Mouse (Mus musculus) thymus, postnatal 0 days (tissue): ENCODE measurements around the gene Tiam1. TPM values are rescaled to one million over a fixed set of nuclear protein-coding genes. Genes with fewer than 3 reads are reported as not detected.

Source experiments
- DNase-seq: peaks from one replicate; pipeline ENCODE4 v3.0.0-alpha.2; 2015; ENCODE audit warnings: low spot score
- polyA plus RNA-seq: library from polyadenylated mRNA; unstranded; fragments of >200 nt; fragmentation: Nextera tagmentation; extraction: Ambion mirVana; gene quantifications from 2 replicates; pipeline ENCODE4 v1.2.1, GENCODE M21; 2015

Gene Tiam1
- polyA plus RNA-seq, 1 experiment from 2014 or later, result 32.7 TPM

DNA sequence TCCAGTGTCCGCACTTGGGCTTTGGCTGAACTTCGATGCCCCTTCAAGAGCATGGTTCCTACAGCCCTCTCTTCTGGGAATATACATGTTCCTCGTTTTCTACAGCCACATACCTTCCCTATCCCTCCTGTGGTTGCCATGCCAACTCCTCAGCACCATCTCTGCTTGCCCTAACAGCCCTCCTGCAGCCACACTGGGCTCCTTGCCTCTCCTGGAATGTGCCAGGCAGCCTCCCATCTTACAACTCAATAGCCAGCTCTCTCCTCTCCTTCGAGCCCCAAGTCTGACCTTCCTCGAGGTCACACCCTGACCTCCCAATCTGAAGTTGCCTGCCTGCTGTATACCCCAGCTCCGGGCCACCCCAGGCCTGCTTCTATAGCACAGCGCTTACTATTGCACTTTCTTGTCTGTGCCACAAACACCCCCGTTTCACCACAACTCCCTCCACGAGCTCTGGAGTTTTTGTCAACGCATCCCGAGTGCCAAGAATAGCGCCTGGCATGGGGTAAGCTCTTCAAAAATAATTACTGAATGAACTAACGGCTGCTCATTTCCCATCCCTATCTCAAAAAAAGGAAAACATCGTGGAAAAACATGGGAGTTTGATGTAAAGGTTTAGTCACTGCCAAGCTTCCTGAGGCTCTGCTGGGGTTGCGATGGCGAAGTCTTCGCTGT is 252.9 kb downstream of the Tiam1 start:
- no peak for DNase-seq

DNA sequence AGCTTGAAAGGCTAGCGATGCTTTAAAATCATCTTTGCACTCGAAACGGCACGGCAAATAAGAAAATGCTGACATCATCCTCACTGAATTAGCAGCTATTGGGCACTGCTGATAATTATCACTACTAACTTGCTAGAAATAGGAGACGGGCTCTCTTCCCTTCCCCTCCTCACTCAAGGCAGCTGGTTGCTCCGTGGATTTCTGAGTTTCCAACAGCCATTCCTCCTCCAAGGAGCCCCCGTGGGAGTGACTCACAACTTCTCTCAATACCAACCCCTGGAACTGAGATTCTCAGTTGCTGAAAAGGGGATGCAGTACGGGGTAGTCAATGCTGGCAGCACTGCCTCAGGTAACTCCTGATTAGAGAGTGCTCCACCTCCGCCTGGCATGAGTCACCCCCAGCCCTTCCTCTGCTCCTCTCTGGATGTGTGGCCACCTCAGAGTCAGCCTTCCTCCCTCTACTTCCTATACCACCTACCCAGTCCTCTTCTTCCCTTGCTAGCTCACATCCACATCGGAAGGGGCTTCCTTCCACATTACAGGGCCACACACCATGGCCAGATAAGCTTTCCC is 253.6 kb downstream of the Tiam1 start:
- DNase-seq, result no peak

DNA sequence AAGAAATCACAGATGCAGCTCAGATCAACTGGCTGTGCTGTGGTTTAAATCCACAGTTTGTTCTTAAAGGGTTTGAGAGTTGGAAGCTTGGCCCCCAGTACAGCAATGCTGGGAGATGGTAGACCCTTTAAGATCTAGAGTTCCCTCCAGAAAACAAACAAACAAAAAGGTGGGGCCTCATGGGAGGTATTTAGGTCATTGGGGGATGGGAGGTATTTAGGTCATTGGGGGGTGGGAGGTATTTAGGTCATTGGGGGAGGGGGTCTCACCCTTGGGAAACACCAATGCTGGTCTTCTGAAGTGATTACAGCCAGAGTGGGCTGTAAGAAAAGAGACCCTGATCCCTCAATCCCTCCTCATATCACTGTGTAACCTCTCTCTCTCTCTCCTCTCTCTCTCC is 257.0 kb downstream of the Tiam1 start:
- DNase-seq, result no peak

DNA sequence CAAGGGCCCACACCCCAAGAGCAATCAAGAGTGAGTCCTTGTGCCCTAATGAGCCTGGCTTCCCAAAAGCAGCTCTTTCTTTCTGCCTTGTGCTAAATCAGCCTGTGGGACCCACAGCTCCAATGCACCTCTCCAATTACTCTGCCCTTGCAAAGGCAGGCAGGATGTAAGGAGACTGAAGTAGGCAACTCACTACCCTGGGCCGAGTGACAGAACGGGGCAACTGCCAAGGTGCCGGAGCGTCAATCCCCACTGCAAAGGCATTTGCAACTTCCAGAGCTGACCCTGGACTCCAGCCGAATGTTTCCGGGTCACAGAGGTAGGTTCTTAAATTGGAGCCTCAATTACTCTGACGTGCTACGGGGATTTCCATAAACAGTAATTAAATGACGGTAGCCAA is 257.9 kb downstream of the Tiam1 start:
- no peak for DNase-seq

DNA sequence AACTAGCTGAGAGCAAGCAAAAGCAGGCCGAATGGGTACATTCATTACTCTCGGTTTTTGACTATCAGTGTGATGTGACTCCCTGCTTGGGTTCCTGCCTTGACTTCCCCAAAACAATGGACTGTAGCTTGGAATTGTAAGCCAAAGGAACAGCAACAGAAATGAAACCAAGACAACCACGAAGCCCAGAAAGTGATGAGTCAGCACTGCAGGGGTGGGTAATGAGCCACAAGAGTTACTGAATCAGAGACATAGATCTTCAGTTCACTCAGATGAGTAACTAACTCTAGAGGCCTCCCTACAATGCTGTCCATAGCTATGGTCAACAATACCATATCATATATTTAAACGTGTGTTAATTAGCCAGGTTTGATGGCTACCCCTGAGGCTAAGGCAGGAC is 259.7 kb downstream of the Tiam1 start:
- DNase-seq, result no peak

DNA sequence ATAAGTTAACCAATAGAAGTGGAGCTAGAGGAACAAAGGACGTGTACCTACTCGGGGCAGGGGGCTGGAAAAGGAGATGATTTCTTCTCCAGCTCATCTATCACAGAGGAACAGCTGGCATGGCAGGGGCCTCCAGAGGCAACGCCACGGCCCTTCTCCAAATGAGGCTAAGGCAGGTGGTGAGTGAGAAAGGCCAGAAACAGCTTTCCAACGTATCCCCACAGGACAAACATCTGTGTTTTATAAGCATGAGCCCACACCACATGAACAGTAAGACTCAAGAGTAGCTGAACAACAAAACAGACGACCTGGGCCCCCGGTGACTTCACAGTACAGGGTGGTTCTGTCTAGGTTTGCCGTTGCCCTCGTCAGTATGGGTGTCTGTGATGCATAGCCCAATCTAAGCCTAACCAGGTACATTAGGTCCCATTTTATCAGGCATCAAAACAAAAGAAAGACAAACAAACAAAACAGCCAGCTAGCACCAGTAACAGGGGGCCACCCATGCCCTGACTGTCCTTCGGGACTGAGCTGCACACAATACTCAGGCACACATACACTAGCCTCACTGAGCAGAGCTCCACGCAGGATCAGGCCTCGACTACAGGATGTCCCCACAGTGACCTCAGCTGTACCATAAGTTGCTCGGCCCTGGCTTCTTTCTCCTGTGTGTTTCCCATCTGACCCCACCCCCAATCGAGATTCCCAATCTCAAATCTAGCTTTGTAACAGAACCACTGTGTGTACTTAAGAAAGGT is 260.9 kb downstream of the Tiam1 start:
- DNase-seq, result no peak

DNA sequence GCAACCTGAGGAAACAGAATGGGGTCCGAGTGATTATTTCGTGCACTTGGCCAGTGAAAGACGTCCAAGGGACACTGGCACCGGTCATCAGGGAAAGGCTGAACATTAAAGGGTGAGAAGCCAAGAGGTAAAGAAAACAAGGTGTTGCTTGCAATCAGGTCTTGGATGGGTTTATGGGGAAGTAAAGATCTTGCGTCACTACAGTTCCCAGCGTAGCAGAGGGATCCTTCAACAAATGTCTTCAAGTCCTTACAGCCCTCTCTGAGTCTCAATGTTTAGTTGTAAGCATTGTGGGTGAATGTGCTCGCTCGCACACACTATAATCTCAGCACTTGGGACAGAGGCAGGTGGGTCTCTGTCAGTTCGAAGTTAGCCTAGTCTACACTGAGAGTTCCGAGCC is 266.4 kb downstream of the Tiam1 start:
- DNase-seq, result no peak

DNA sequence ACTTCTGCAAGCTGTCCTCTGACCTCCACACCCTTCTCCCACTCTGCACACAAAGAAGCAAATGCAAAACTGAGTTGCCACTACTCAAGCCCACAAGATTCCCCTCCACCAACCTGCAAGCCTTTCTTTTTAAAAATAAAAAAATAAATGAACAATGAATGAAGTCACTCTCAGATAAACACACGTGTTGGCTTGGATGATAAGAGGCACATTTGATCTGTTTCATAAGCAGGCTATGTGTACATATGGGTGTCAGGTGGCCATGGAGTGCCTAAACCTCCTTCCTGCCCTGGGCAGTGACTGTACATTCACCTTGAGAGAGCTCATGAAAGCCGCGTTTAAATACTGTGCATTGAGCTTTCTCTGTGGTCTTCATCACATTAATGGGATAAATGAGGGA is 267.5 kb downstream of the Tiam1 start:
- DNase-seq, result no peak

DNA sequence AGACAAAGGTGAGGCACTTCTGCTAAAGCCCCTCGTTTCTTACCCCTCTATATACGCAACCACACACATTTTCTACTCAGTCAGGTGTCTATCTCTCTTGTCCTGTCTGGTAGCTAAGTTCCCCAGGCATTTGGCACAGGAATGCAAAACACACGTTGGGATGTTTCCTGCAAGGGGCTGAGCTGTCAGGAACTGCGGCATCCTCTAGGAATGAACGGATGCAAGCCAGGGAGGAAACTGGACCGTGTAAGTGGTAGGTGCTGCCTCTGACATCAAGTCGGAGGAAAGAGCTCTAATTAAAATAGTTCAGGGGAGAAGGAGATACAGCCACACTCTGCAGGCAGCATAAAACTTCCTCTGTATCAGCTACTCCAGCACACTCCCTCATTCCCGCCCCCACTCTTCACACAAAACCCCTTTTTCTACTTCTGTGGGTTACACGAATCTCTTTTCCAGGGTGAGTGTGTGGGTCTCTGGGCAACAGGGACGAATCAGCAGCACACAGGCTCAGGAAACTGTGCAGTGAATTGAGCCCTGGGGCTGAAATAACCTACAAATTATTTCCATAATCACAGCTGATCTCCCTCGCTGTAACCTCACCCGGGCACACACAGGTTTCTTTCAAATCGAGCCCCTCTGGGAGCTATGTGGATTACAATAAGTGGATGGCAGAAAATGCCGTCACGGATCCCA is 269.4 kb downstream of the Tiam1 start:
- no peak for DNase-seq

DNA sequence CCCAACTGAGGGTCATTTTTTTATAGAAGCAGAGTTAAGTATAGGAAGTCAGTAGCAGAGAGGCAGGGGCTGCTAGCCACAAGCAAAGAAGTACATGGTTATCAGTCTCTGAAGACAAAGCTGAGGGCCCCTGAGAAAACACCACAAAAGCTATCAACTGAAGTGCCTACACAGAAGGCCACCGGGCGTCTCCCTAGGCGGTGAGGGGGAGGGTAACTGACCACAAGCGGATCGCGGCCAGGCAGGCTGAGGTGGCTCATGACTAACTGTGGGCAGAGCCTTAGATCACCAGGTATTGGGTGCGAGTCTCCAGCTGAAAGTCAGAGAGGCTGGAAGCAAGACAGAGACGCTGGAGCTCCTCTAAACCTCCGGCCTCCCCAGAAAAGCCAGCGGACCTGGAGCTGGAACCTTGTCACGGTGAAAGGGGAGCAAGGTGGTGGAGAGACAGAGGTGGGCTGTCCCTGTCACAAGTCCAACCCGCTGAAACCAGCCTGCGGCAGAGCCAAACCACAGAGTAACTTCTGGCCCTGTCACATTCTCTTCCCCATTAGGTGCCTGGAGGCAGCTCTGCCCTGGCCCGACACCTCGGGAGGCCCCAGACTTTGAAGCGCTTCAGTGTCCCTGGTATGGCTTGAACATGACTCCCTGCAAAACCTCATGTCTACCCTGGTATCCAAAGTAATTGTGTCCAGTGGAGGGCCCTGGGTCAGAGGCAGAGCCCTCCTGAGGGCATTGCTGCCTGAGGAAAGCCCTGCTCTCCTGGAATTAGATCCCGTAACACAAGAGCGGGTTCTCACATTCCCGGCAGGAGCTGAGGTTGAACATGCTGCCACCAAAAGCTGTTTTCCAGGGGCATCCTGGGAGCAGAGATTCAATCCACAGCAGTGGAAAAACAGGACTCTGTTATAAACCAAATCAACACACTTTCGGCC is 271.3 kb downstream of the Tiam1 start:
- no peak for DNase-seq

DNA sequence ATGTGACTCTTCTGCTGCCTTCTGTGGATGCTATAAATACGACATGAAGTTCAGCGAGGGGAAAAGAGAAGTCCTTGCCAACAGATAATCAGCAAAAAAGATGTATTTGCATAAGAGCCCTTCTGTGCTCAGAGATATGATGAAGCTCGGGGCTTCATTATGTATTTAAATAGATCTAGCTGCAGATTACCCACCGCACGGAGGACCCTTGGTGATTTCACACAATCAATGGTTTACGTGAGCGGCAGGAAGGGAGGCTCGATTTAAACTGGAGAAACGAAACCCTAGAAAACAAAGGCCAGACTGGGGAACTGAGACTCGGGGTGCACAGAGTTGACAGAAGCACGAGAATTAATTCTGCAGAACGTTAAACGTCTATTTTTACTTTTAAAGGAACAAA is 272.2 kb downstream of the Tiam1 start:
- no peak for DNase-seq

DNA sequence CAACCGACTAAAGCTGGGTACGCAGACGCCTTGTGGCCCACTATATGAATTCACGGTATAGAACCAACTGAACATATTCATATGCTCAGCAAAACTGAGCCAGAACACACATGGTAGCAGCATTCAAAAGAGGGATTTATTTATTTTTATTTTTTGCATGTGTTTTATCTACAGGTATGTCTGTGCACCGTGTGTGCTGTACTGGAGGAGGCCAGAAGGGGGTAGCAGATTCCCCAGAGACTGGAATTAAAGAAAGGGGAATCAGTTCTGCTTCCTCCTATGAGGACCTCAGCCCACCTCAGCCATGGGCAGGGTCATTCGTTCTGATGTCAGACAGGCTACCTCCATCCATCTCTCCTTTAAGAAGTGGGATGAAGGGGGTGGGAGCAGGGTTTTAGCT is 273.5 kb downstream of the Tiam1 start:
- DNase-seq, result no peak

DNA sequence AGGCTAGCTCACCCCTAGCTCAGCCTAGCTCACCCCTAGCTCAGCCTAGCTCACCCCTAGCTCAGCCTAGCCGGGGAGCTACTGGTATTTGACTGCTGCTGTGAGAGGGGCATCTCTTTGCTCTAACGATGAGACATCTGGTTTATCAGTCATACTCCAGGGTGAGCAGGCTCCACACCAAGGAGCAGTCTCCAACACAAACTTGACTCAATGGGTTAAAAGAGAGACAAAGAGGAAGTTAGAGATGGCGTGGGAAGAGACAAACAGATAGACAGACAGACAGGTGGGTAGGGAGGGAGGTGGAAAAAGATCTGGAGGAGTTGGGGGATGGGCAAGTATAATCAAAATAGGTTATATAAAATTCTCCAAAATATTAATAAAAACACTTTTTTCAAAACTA is 275.1 kb downstream of the Tiam1 start:
- DNase-seq, result no peak

DNA sequence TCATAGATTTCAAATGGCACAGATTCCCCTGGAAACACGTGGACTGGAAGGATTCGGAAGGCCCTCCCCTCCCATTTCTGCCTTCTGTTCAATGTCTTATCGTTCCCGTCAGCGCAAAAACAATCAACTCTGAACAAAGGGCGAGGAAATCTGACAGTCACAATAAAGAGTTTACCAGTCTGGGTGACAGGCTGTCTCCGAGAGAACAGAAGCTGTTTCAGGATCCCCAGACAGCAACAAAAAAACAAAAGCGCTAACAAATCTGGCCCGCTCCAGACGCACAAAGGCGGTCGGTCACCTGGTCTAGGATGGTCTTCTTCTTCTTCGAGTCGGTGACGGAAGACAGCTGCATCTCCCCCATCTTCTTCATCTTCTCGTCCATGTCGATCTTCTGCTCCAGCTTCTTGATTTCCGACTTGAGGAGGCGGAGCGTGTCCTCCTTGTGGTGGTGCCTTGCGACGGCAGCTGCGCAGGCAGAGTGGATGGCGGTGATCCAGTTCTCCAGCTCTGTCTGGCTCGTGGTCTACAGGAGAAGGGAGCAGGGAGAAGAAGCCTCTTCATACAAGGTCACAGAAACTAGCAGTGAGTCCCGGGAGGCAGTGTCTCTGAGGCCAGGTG is 276.2 kb downstream of the Tiam1 start:
- DNase-seq, result no peak

DNA sequence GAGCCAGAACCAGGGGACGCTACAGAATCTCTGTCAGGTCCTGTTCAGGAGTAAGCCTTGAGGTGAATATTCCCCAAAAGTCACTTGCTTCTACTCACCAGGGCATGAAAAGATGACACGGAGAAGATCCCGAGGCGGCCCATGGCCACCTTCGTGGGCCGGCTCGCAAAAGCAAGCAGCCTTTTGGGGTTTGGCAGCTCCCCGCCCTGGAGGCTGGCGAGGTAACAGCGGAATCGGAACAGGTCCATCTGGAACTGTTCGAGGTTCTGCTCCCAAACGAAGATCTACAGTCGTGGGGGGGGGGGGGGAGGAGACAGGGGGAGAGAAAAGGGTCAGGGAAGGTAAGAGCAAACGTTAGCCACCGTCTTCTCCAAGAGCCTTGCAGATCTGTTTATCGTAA is 278.4 kb downstream of the Tiam1 start:
- no peak for DNase-seq

DNA sequence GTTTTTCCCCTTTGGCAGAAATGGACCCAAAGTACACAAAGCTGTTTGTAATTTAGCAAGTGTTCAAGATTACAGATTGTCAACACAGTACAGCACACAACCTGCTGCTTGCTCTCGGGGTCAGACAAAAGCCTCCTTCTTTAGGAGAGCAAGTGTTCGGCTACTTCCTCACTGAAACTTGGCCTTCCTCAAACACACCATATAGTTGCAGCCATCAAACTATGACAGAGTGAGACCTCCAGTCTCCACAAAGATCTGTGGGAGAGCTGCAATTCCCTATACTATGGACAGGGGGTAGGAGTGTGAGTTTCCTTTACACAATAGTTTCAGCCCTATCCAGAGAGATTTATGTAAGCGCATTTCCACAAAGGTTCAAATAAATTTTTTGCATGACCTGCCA is 278.9 kb downstream of the Tiam1 start:
- no peak for DNase-seq

DNA sequence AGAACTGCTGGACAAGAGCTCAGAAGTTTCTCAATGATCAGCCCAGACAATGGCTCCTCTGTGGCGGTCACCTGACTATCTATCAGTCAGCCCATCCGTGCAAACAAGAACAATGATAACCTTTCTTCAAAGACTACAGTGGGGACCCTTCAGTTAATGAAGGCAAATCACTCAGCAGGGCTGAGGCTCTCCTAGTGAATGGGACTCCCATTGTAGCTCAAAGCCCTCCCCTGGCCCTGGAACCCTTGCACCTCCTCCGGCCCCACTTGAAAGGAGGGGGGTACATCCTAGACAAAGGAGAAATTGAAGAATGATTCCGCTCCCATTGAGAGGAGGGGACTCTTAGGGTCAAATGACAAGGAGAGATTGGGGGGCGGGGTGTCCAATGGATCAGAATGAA is 280.3 kb downstream of the Tiam1 start:
- no peak for DNase-seq

DNA sequence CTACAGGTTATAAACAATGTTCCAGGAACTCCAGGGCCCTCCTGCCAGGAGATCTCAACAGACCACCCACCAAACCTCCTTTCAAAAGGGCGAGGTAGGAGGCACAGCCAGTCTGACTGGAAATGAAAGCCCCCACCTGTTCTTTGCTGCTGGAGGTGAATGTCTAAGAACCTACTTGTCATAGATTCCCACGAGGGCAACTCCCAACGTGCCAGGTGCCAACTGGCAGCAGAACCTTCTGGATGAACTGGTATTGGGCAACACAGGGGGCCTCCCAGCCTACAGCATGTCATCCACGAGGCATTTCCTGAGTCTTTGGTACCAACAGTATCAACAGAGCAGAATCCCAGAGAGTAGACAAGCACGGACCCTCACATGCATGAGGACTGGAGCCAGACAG is 282.0 kb downstream of the Tiam1 start:
- DNase-seq, result no peak

DNA sequence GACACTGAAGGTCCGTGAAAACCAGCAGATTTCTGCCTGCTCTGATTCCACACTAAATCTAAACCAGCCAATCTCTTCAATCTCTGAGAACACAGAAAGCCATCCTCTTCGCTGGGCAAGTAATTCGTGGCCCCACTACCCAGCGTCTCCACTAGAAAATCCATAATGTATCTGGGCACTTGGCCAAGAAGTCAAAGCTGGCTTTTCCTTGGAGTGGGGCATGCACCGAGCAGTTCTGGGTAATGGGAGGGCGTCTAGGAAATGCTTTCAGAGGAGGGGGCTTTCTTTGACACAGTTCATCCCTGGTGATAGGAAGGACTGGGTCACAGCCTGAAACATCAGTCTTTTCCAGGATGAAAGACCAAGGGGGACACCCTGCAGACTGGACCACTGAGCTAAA is 282.9 kb downstream of the Tiam1 start:
- DNase-seq, result no peak

DNA sequence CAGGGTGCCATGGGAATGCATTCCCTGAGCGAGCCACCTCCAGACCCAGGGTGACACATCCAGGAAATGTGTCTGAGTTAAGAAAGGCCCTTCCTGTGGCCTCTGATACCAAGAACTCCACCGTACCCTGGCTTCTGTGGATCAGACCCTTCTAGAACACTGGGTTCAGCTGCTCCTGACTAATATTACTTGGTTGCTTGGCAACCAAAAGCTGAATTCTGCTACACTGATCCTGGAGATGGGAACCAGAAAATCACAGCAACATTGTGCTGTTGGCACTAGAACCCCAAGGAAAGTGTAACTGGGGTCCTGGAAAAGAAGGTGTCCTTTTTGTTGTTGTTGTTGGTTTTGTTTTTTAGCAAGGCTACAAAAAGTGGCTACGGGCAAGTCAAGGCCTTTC is 285.9 kb downstream of the Tiam1 start:
- DNase-seq, result no peak

DNA sequence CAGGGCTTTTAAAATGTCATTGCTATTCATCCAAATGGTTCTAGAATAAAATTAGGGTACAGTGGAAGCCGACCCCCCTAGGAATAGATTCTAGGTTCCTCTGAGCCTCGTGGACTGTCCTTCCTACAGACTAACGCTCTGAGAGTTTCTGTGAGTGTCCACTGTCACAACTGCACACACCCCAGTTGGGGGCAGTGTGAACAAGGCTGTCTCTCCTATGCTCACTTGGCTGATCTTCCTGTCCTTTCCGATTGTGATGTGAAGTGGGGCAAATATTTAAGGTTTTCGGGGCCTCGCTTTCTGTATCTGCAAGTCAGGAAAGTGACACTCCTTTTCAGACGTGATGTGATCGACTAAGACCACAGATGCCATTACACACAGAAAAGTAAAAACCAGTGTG is 288.8 kb downstream of the Tiam1 start:
- DNase-seq, result no peak
